Mouse (Mus musculus): ENCODE measurements around the gene Tprn.
"Not testable (repeated sequence)": the region's sequence is repeated elsewhere in the genome, so short reads cannot be mapped to it uniquely, and the experiment has no call there.

The Tprn gene

DNA sequence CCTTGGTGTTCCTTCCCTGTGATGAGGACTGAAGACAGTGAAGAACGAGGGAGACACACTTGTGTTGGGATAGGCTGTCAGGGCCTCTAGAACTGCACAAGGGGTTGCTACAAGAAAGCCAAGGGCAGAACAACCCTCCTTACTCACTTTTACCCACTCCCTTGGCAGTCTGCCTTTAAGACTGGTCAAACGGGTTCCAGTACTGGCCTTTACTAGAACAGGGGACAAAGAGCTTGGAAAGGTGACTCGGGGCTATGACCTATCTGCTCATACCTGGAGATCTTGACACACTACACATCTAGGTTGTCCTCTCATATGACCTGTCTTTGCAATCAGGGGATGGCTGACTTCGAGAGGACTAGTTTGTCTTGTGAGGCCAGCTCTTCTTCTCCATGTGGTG lies 24.9 kb upstream of the Tprn start:
- DNase-seq = no peak

DNA sequence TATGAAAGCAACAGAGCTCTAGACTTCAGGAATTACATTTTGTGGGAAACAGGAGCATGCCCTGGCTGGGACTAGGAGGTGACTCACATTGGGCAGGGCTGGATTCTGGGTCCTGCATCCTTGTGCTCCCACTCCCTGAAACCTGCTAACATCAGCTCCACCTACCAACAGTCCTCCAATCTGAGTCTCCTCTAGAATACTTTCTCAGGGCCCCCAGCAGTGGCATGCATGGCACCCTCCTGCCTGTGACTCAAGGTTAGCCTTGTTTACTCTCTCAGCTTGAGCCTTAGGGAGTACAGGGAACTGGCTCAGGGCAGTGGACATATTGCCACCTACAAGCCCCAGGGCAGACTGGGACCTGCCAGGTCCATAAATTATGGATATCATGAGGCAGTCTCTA lies 24.3 kb upstream of the Tprn start:
- no peak for DNase-seq

DNA sequence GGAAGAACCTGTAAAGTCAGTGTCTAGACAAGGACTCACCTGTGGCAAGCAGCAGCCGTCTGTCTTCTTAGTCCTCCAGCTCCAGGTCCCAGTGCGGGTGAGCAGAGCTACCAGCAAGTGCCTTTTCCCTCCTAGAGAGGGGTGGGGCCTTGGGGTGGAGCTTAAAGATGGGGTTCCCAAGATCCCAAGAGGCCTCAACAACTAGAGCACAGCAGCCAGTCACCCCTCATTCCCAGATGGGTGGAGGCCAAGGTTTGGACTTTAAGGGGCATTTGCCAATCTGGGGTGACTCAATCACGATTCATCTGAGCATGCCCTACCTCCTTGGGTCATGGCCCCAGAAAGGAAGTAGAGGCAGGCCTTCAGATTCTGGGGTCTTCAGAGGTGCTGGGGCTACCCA lies 22.7 kb upstream of the Tprn start:
- DNase-seq = no peak

DNA sequence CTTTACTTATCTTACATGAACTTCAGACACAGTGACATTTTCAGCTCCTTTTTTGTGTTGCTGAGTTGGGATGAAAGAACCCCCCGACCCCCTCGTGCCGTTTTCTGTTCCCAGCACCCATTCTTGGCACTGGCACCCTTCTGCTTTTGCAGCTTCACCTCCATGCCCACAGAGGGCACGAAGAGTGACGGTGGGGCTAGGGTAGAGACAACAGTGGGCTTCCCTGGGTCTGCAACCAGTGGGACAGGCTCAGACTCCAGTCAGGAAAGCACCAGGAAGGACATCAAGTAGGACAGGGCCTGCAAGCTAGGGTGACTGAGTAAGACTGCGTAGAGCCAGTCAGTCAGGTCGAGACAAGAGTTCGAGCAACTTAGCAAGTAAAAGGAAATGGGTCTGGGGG lies 22.1 kb upstream of the Tprn start:
- no peak for DNase-seq

DNA sequence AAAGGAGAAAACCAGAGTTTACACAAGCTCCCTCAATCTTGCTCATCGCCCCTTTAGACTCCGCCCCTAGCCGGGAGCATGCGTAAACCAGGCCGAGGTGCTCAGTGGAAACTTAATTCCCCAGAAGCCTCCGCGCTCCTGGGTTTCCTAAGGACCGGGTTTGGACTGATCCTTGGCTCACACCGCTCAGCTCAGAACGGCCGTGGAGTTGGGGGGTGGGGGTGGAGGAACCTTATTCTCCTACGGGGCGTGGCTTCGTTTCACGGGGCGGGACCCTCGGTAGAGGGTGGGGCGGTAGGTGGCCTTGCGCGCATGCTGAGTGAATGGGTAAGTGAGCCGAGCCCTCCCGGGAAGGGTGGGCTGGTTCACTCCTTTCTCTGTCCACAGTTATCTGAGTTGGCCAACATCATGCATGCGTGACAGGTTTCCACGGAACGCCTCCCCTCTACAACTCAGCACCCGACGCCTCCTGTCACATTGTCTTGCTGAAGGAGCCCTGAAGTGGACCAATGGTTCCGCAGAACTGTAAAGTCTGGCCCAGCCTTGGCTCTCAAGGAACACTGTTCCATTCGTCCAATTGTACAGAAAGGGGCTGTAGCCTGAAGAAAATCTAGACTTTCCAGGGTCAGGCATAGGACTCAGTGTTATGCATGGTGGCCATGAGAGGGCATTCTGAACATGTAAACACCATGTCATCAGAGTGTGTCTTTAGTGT lies 21.5 kb upstream of the Tprn start:
- peak; percentile 69 for DNase-seq

DNA sequence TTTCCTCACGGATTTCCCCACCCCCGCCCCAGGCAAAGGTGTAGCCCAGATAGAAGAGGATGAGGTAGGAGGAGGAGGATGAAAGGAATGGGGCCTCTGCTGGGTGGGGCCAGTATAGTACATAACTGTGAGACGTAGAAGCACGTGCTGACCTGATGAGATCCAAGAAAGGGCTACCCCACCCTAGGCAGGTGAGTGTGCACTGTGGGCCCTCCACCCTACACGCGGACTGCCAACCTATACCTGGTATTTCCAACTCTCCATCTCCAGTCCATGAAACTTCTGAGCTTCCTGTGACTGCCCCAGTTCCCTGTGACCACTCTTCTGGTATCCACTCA lies 21.0 kb upstream of the Tprn start:
- no peak for DNase-seq

DNA sequence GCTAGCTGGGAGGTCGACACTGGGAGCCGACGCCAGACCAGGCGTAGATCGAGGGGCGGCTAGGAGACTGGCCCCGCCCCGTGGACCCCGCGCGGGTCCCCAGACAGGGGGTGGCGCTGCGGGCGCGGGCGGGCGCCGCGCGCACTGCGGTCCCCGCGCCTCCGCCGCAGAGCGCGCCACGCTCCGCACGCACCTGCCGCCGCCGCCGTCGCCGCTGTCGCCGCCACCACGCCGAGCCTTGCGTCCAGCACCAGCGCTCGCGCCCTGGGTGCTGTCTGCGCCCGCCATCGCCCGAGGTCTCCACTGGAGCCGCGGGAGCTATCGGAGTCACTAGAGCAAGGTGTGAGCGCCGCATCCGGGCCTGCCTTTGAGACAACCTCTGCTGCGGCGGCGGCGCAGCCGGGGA lies 20.3 kb upstream of the Tprn start, which contains the start of the genes Rnf208 and Cysrt1:
TSS of gene Rnf208 (plus strand) at position 155 of the 406 bp plus-strand sequence.
TSS of gene Cysrt1 (minus strand) at position 352 of the 406 bp plus-strand sequence.
- no peak for DNase-seq

DNA sequence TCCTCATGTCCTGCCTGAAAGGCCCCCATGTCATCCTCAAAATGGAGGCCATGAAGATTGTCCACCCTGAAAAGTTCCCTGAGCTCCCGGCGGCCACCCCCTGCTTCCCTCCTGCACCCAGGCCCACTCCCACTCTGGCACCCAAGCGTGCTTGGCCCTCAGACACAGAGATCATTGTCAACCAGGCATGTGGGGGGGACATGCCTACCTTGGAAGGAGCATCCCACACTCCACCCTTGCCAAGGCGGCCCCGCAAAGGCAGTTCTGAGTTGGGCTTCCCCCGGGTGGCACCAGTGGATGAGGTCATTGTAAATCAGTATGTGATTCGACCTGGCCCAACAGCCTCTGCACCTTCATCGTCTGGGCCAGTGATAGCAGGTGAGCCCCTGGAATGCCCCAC lies 19.1 kb upstream of the Tprn start:
- DNase-seq = no peak

DNA sequence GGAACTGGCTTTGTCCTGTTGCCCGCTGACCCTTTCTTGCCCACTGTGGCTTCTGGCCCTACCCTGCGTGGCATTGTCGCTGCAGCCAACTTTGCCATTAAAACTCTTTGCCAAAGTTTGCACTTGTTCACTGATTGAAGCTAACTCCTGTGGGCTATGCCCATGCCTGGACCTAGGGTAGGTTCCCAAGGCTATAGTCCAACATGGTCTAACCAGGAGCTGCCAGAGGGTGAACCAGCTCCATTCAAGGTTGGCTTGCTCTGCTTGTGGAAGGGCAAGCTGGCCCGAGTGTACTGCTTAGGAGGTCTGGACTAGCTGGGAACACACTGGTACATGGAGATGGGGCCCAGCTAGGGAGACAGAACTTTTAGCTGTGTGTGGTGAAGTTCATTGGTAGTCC lies 18.3 kb upstream of the Tprn start:
- DNase-seq = no peak

DNA sequence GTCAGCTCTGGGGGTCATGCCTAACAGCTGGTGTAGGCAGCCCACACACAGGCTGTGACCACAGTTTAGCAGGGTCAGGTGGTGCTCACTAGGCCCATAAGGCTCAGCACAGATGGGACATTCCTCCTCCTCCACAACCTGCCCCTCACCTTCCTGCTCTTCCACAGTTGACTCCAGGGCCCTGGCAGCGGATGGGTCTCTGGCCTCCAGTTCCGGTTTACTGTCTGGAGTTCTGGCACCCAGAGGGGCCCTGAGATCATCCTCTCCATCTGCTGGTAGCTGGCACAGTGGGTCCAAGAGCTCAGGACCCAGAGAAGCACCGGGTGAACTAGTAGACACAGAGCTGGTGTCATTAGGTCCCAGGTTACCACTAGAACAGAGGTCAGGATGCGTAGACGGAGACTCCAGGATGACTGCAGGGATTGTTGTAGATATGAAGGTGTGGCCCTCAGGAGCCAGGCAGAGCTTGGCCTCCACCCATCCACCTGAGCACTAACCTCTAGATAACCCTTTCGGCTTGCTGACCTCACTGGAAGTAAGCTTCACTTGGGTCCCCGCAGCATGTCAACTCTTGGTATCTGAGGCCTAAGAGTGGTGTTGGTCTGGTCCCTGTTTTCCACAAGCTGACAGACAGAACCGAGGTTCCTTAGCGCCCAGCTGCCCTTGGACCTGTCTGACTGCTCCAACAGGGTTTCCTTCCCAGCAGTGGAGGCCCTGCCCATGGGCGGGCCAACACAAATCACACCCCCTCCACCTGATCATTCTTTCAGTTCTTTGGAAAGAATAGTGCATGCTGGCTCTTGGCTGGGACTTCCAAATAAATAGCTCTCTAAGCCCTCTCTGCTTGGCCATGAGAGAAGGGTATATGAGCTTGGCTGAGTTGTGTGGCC lies 16.0 kb upstream of the Tprn start, which contains the start of gene AL732309.1:
TSS of gene AL732309.1 (minus strand) at position 681 of the 890 bp plus-strand sequence.
- DNase-seq = no peak

DNA sequence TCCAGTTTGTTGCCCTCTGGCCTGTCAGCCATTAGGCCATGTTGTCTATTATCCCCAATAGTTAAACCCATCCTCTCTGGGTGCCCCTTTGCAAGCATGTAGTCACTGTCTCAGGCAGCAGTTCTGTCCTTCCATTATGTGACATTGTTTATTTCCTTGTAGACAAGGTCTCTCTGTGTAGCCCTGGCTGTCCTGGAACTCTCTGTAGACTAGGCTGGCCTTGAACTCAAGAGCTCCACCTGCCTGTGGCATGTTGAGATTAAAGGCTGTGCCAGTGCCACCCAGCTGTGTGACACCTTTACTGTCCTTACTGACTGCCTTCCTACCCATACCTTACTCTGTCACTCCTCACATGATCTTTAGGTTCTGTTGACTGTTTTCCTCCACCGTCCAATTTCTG lies 10.1 kb upstream of the Tprn start:
- no peak for DNase-seq

DNA sequence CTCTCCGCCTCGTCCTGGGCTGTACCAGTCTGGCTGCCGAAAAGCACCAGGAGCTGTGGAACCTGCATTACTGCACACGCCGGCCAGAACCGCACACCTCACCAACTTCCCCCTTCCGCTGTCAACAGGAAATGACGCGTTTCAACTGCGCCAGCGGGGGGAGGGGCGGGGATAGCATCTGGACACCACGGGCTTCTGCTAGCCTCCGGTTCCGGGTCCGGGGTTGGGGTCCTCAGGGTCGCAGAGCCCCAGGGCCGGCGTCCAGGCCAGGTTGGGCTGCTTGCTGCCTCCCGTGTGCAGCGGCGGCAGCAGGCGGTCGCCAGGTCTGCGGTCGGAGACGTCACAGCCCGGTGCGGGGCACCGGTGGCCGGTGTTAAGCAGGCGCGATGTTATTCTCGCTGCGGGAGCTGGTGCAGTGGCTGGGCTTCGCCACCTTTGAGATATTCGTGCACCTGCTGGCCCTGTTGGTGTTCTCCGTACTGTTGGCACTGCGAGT lies 7.1 kb upstream of the Tprn start, which contains the start of gene Tmem203:
TSS of gene Tmem203 (plus strand) at position 156 of the 496 bp plus-strand sequence.
- peak; percentile 86 for DNase-seq

DNA sequence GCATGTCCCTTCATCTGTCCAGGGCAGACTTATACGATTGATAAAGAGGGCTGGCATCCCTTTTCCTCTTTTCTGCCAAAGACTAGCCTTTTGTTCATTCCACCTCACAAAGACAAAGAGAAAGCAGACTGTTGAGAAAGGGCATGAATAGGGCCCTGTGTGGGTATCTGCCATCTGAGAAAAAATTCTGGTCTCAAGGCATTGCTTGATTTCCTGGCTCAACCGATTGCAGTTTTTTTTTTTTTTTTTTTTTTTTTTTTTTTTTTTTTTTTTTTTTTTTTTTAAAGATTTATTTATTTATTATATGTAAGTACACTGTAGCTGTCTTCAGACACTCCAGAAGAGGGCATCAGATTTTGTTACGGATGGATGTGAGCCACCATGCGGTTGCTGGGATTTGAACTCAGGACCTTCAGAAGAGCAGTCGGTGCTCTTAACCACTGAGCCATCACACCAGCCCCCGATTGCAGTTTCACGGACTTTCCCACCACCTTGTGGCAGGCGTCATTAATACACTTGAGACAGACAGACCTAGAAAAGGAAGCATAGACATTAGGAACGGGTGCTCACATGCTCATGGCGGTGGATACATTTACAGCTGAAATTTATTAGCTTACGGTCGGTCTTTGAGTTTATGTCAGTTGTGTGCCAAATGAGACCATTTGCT lies 5.8 kb upstream of the Tprn start:
- not testable (repeated sequence) for DNase-seq

DNA sequence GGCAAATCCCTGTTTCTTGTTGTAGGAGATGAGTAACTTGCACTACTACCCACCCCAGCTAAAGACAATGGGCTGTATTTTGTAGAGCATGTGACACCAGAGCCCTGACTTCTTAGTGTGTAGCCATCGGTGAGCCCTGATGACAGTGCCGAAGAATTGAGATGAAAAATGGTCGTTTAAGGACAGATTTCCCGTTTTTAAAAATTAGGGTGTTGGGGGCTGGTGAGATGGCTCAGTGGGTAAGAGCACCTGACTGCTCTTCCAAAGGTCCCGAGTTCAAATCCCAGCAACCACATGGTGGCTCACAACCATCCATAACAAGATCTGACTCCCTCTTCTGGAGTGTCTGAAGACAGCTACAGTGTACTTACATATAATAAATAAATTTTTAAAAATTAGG lies 5.2 kb upstream of the Tprn start:
- DNase-seq = not testable (repeated sequence)

DNA sequence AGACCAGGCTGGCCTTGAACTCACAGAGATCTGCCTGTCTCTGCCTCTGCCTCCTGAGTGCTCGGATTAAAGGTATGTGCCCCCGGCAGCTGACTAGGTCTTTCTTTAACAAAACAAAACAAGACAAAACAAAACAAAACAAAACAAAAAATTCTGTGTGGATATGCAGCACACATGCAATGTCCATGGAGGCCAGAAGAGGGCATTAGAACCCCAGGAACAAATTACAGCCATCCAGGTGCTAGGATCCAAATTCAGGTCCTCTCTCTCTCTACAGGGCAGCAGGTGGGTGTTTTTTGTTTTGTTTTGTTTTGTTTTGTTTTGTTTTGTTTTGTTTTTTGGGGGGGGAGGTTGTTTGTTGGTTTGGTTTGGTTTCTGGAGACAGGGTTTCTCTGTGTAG lies 3.5 kb upstream of the Tprn start:
- no peak for DNase-seq

DNA sequence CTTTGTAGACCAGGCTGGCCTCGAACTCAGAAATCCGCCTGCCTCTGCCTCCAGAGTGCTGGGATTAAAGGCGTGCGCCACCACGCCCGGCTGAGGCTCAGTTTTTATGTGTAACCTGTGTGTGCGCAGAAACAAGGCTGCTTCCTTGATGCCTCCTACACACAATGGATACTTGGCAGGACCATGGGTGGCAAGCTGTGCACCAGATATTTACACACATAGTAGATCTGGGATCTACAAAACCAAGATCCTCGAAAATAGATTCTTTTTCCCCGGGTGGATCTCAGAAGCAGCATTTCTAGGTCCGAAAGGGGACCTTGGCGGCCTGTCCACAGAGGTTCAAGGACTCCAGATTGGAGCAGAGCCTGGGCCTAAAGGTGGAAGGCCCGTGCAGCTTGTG lies 548 bp upstream of the Tprn start:
- DNase-seq = peak; percentile 70

DNA sequence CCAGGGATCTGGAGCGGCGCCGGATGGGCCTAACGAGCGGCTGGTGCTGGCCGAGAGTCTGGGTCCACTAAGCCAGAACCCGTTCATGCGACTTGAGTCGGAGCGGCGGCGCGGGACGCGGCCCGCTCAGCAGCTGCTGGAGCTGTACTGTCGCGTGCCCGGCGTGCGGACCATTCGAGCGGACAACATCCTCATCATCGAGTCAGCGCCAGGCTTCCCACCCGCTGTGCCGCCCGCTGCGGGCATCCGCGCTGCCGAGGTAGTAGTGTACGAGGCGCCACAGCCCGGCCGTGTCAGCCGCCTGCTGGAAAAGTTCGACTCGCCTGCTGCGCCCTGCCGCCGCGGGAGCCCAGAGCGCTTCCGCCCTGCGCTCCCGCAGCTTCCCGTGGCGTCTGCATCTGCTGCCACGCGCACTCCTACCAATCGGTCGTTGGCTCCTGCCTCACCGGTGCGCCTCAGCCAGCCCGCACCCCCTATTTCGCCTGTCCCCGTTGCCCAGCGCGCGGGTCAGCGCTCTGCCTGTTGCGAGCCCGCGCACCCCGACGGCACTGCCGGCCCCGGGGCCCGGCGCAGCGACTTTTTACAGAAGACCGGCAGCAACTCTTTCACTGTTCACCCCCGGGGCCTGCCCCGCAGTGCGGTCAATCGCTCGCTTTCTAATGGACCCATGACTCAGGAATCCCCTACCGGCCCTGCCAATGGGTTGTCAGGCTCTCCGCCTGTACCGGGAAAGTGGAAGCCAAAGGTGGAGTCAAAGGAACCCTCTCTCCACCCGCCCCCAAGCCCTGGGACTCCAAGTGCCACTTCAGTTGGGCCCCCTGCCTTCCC lies 591 bp downstream of the Tprn start:
- DNase-seq = no peak

DNA sequence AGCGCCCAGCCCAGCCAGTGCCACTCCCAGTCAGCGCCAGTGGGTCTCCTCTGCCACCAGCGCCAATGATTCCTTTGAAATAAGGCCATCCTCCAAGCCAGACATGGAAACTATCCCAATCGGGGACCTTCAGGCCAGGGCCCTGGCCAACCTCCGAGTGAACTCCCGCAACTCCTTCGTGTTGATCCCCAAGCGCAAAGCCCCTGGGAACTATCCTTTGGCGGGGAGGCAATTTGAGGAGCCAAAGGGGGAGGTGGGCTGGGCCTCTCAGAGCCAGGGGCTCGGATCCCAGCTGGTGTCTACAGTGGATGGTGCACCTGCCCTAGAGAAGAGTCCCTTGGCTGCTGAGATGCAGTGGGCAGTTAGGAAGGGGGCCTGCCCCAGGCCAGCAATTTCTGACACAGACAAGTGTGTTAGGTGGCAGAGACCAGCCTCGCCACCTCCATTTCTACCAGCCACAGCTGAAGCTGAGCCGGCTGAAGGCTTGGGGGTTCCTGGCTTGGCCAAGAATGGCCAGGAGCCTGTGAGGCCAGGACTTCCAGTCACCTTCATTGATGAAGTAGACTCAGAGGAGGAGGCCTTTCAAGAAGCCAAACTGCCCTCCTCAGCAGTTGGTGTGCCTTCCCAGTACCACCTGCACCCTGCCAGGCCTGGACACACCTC lies 1.3 kb downstream of the Tprn start:
- no peak for DNase-seq

DNA sequence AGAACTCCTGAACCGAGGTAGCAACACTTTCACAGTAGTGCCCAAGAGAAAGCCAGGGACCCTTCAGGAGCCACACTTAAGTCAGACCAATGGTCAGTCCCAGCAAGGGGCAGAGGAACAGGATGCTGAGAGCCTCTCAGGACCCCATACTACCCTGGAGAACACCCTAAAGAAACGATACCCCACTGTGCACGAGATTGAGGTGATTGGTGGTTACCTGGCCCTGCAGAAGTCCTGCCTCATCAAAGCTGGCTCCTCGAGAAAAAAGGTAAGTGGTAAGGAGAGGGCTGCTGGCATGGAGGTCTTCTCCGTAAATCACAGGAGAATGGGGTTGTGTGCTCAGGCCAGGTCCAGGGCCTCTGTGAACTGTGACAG lies 1.9 kb downstream of the Tprn start:
- no peak for DNase-seq

DNA sequence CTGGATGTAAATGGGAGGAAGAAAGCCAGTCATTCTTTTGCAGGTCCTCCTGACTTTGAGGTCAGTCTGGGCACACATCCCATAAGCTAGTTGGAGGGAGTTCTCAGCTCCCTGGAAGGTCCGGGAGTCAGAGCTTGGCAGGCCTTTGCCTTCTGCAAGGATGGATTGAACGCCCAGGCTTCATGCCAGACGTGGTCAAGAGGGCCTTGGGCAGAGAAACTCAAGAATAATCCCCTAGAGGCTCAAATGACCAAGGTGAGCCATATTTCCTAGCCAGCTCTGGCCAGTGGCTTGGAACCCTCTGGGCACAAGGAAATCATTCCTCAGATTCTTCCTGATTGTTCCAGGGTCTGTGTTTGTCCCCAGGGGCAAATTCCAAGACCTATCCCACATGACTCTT lies 2.4 kb downstream of the Tprn start:
- no peak for DNase-seq

DNA sequence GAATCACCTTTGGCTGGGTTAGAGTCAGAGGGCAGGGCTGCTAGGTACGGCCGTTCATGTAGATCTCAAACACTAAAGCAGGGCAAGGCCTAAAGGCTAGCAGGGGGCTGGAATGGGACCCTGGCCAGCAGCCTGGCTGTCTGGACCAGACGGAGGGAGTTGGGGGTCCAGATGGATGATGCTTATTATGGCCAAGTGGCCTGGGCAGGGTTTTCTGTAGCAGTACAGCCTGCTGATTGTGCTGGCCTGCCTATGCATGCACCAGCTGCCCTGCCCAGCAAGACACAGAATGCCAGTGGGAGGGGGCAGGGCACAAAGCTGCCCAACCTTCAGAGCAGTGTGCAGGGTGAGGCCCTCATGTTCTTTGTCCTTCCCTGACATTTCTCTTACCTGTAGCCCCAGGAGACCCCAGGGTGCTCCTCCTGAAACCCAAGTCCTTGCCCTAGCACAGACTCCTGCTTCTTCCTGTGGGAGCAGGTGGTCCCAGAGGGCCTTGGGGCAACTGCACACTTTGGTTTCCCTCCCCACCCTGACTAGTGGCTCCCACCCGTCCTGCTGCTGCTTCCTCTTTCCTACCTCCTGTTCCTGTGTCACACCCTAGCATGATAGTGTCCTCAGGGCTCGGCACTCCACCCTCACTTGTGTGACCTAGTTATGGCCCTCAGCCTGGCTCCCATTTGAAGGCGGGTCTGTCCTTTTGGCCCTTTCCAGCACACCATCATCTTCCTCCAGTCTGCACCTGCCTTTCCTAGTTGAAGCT lies 3.7 kb downstream of the Tprn start:
- peak; percentile 81 for DNase-seq

Measured in layer of hippocampus, adult 9-11 months (tissue).